In genomic region chr6:120091956-120092355, GRCm38 (mm10) we compare ENCODE assay signal across 26 mouse cellular contexts. TPM values are rescaled to one million over a fixed set of nuclear protein-coding genes. Genes with fewer than 3 reads are reported as not detected.
"Had no signal": no experiment of that assay in that cellular context is flagged by ENCODE, and none has a peak within 500 bp of the region (broad histone marks: within the 10 kb centered on the region; RNA-seq: fewer than 3 reads in every experiment).

No protein-coding gene starts in this region.

- H3K27ac ChIP-seq: lung, embryonic 15.5 days; macrophage; midbrain, embryonic 13.5 days; midbrain, embryonic 15.5 days; neural tube, embryonic 13.5 days; neural tube, embryonic 15.5 days had no signal

- H3K36me3 ChIP-seq: lung, embryonic 15.5 days; midbrain, embryonic 13.5 days; midbrain, embryonic 15.5 days; neural tube, embryonic 13.5 days; neural tube, embryonic 15.5 days had no signal

- H3K4me3 ChIP-seq: lung, embryonic 15.5 days; megakaryocyte, embryonic 14.5 days; midbrain, embryonic 13.5 days; midbrain, embryonic 15.5 days; myocyte; neural tube, embryonic 13.5 days; neural tube, embryonic 15.5 days had no signal

- H3K9ac ChIP-seq: lung, embryonic 15.5 days; midbrain, embryonic 13.5 days; midbrain, embryonic 15.5 days; neural tube, embryonic 13.5 days; neural tube, embryonic 15.5 days had no signal

- H3K4me1 ChIP-seq: lung, embryonic 15.5 days; midbrain, embryonic 13.5 days; midbrain, embryonic 15.5 days; neural tube, embryonic 13.5 days; neural tube, embryonic 15.5 days had no signal

- H3K4me2 ChIP-seq: lung, embryonic 15.5 days; midbrain, embryonic 11.5 days; midbrain, embryonic 13.5 days; midbrain, embryonic 15.5 days; neural tube, embryonic 13.5 days; neural tube, embryonic 15.5 days had no signal

- ATAC-seq: lung, postnatal 0 days; midbrain, embryonic 13.5 days; midbrain, embryonic 15.5 days had no signal

- H3K27me3 ChIP-seq: lung, embryonic 15.5 days; megakaryocyte, embryonic 14.5 days; midbrain, embryonic 13.5 days; midbrain, embryonic 15.5 days; neural tube, embryonic 13.5 days; neural tube, embryonic 15.5 days had no signal

- DNase-seq: lung, adult 2 months; lung, postnatal 14 days; lung, postnatal 36 days; right cerebral cortex, adult 18-20 months; right cerebral cortex, postnatal 25 days; right cerebral cortex, postnatal 4 days; spleen, adult 18-20 months; thymus, adult 18-20 months; thymus, postnatal 14 days; thymus, postnatal 36 days had no signal

- H3K9me3 ChIP-seq: lung, embryonic 15.5 days; megakaryocyte, embryonic 14.5 days; midbrain, embryonic 13.5 days; midbrain, embryonic 15.5 days; neural tube, embryonic 13.5 days; neural tube, embryonic 15.5 days had no signal

RNA-seq across cellular contexts. Expression of gene Ninj2, which starts 1.2 kb away (rescaled TPM):
- total RNA-seq: megakaryocyte progenitor cell, adult 5-6 weeks; midbrain, postnatal 0 days had no signal
- polyA plus RNA-seq: macrophage; midbrain, embryonic 11.5 days; midbrain, embryonic 13.5 days; midbrain, embryonic 15.5 days; midbrain, postnatal 0 days; neural tube, embryonic 11.5 days; neural tube, embryonic 13.5 days; small intestine, adult 2 months; stomach, embryonic 14.5 days; stomach, embryonic 16.5 days had no signal
